Mouse (Mus musculus) hindbrain, embryonic 16.5 days (tissue): ENCODE data around the gene Brinp2. TPM values are rescaled to one million over a fixed set of nuclear protein-coding genes. Genes with fewer than 3 reads are reported as not detected.

Source experiments
- ATAC-seq: fragments of 200-750 bp; cut with Nextera tagmentation; 2 replicates; pipeline ENCODE4 v1.8.0; 2017; ENCODE audit warnings: moderate TSS enrichment, moderate library complexity
- H3K27ac ChIP-seq: fragments of 300-500 bp; sonication (generic); 2 replicates; pipeline ENCODE4 v1.5.1; 2014; ENCODE audit warnings: low read depth, mild to moderate bottlenecking, control low read depth, low read length, moderate library complexity
- H3K27me3 ChIP-seq: fragments of 300-500 bp; sonication (generic); replicated peaks from 2 replicates; pipeline ENCODE4 v1.6.1; 2014; ENCODE audit warnings: low read length; ENCODE audit not compliant: control insufficient read depth, insufficient read depth
- H3K36me3 ChIP-seq: fragments of 300-500 bp; sonication (generic); 2 replicates; pipeline ENCODE4 v1.6.1; 2014; ENCODE audit warnings: mild to moderate bottlenecking, low read length, moderate library complexity, mixed read lengths; ENCODE audit not compliant: control insufficient read depth, insufficient read depth
- H3K4me1 ChIP-seq: fragments of 300-500 bp; sonication (generic); 2 replicates; pipeline ENCODE4 v1.6.1; 2014; ENCODE audit warnings: low read depth, low read length; ENCODE audit not compliant: control insufficient read depth, insufficient read depth
- H3K4me2 ChIP-seq: fragments of 300-500 bp; sonication (generic); 2 replicates; pipeline ENCODE4 v1.6.1; 2014; ENCODE audit warnings: mild to moderate bottlenecking, low read length, control low read depth, moderate library complexity
- H3K4me3 ChIP-seq: fragments of 300-500 bp; sonication (generic); 2 replicates; pipeline ENCODE4 v1.5.1; 2014; ENCODE audit warnings: mild to moderate bottlenecking, low read length, control low read depth, moderate library complexity
- H3K9ac ChIP-seq: fragments of 300-500 bp; sonication (generic); 2 replicates; pipeline ENCODE4 v1.6.1; 2014; ENCODE audit warnings: low read depth, mild to moderate bottlenecking, control low read depth, low read length, moderate library complexity
- H3K9me3 ChIP-seq: fragments of 300-500 bp; sonication (generic); 2 replicates; pipeline ENCODE4 v1.6.1; 2014; ENCODE audit warnings: mild to moderate bottlenecking, low read length, moderate library complexity; ENCODE audit not compliant: control insufficient read depth
- WGBS: fragments of 180-500 bp; shearing (Covaris S2); extraction: QIAGEN DNeasy Blood & Tissue Kit; methylation state at CpG from one replicate; pipeline ENCODE4 v1.1.7; 2014; 5-methylcytosine and 5-hydroxymethylcytosine counted together
- polyA plus RNA-seq: library from polyadenylated mRNA; unstranded; fragments of >200 nt; fragmentation: Nextera tagmentation; extraction: Ambion mirVana; gene quantifications from 2 replicates; pipeline ENCODE4 v1.2.1, GENCODE M21; 2015

The Brinp2 gene
- polyA plus RNA-seq, 1 experiment from 2014 or later: 32.7 TPM

DNA sequence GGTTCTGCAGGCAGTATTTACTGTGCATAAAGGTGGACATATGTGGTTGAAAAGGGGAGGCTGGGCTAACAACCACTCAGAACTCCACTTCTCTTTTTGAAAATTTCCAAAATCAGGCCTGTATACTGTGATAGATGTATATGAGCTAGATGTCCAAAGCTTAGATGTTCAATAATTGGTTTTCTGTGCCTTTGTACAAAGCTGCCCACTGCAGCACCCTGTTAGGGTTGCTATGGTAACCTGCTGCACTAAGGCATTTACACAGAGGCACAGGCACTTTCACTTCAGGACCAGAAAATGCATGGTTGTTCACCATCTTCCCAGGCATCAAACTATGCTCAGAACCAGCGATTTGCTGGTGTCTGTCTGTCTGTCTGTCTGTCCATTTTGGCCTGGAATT is 8.3 kb upstream of the Brinp2 start:
- H3K27me3 ChIP-seq: no peaks in the 10 kb centered on the region
- WGBS: 29% methylated on average over 1 of the region's 1 CpGs
- no peaks in the 10 kb centered on the region for H3K36me3 ChIP-seq
- ATAC-seq: peak; percentile 73
- H3K4me3 ChIP-seq: peak overlapping the region; percentile 59
- H3K4me1 ChIP-seq: peaks cover 30% of the 10 kb centered on the region
- peak overlapping the region; percentile 73 for H3K4me2 ChIP-seq
- peak overlapping the region; percentile 59 for H3K27ac ChIP-seq
- H3K9ac ChIP-seq: peak overlapping the region; percentile 56
- no peaks in the 10 kb centered on the region for H3K9me3 ChIP-seq

GRCm38 (mm10) chr1:158362292-158363101 is 6.4 kb upstream of the Brinp2 start:
- Histone ChIP-seq H3K4me1 (peaks cover 30% of the 10 kb centered on the region), H3K9ac (peak overlapping the region; percentile 82), H3K36me3 (no peaks in the 10 kb centered on the region), H3K4me3 (peak overlapping the region; percentile 59), H3K27me3 (no peaks in the 10 kb centered on the region), H3K4me2 (peak overlapping the region; percentile 73), H3K27ac (peak overlapping the region; percentile 97), H3K9me3 (no peaks in the 10 kb centered on the region)
- 0% methylated on average over 33 of the region's 37 CpGs for WGBS
- peak; percentile 83 for ATAC-seq

GRCm38 (mm10) chr1:158361964-158362291 is 5.8 kb upstream of the Brinp2 start, which contains the start of gene Astn1:
Gene Astn1 (plus strand): TSS chr1:158362273.
- peak within 1 kb of the TSS; percentile 97 for H3K27ac ChIP-seq
- no peaks in the 10 kb centered on the region for H3K27me3 ChIP-seq
- 0% methylated on average over 2 of the region's 2 CpGs for WGBS
- no peaks in the 10 kb centered on the region for H3K36me3 ChIP-seq
- peak within 1 kb of the TSS; percentile 59 for H3K4me3 ChIP-seq
- peak within 1 kb of the TSS; percentile 82 for H3K9ac ChIP-seq
- no peak; the same call in 1 of the 2 replicates for ATAC-seq
- peak within 1 kb of the TSS; percentile 73 for H3K4me2 ChIP-seq
- H3K9me3 ChIP-seq: no peaks in the 10 kb centered on the region
- peaks cover 34% of the 10 kb centered on the region for H3K4me1 ChIP-seq

DNA sequence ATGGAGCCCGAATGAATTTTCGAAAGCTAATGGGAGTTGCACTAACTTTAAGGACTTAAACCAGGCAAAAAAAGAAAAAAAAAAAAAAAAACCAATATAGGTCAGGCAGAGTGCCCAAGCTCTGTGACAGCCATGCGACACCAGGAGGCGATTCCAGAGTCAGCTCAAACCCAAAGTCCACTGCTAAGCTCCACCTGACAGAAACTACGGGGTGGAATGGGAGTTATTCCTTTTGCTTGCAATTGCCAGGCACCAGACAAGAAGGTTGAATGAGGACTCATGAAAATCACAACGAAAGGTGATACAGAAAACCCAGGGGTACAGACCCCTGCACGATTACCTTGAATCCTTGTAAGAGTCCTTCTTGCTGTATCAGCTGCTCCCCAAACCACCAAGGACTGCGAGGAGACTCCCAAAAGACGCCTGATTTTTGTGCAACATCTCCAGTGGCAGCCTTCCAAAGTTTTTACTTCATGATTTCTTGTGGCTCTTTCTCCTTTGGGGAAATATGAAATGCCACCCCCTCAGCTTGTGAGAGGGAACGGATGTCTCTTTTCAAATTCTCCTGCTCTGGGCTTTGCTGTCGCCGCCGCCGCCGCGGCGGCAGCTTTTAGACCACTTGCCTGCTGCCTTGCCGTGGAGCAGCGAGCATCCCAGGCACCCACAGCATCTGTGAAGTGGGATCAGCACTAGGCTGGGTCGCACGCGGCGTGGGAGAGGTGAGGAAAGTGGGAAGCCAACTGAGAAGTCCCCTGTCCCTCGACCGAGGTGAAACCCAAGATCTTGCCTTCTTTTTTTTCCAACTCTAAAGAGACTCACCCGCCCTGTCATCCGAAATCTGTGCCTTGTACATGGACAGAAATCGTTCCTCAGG is 712 bp downstream of the Brinp2 start:
- Histone ChIP-seq H3K4me3 (peak overlapping the region; percentile 73), H3K27ac (peak overlapping the region; percentile 84), H3K27me3 (no peaks in the 10 kb centered on the region), H3K36me3 (no peaks in the 10 kb centered on the region), H3K4me1 (peaks cover 14% of the 10 kb centered on the region), H3K4me2 (peak overlapping the region; percentile 85), H3K9me3 (no peaks in the 10 kb centered on the region), H3K9ac (peak overlapping the region; percentile 77)
- 8% methylated on average over 28 of the region's 28 CpGs for WGBS
- ATAC-seq: peak; percentile 43

DNA sequence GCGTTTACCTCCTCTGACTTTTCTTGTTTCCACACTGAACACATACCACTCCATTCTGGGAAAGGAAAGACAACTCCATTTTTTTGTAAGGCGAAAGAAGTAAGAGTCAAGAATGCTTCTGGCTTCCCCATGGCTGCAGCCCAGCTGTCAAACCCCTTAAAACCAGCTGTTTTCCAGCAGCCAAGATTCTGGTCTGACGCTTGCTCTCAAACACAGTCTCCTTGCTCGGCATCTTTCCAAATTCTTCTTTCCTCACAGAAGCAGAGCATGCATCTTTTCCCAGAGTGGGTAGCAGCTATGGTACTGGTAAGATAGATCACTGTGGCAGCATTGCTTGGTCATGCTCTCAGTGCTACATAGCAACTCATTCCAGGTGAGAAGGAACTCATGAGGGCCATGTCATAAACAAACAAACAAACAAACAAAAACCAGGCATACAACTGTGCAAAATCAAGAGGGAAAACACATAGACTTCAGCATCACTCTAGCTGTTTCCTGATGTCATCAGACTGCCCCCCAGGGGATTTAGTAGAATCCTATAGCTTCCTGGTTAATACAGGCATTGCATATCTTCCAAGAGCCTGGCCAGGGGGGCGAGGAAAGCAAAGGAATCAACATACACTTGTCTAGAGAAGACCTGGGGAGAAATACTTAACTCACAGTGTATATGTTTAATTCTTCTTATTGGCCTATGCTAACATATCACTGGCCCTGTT is 2.3 kb downstream of the Brinp2 start:
- H3K36me3 ChIP-seq: no peaks in the 10 kb centered on the region
- H3K4me1 ChIP-seq: peaks cover 14% of the 10 kb centered on the region
- no peaks in the 10 kb centered on the region for H3K27me3 ChIP-seq

DNA sequence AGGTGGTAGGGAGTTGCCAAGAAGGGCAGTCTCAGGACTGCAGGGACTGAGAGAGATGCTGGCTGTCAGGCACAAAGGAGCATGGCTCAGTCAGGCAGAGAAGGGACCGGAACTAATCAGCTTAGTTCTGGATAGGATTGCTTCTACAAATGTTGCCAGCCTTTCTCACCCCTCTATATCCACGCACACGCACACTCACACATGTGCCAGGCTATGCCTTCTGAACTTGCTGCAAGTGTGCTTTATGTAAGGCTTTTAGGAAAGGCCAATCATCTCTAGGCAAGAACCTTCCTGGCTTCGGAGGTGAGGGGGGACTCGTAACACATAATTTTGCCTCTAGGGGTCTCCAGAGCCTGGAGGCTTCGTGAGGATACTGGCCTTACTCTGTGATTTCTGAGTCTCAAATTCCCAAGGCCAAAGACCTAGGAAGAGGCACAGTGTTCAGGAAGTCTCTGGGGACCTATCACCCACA is 12.8 kb downstream of the Brinp2 start:
- Histone ChIP-seq H3K36me3 (no peaks in the 10 kb centered on the region), H3K4me1 (no peaks in the 10 kb centered on the region), H3K27ac (no peak overlapping the region), H3K9ac (no peak overlapping the region), H3K4me2 (no peak overlapping the region), H3K27me3 (no peaks in the 10 kb centered on the region), H3K9me3 (no peaks in the 10 kb centered on the region), H3K4me3 (no peak overlapping the region)
- WGBS: 33% methylated on average over 6 of the region's 6 CpGs
- ATAC-seq: peak; percentile 85

More for the DNA sequence above, 2.3 kb downstream of the Brinp2 start:
- WGBS: 70% methylated on average over 5 of the region's 5 CpGs
- H3K9ac ChIP-seq: peak overlapping the region; percentile 39
- ATAC-seq: no peak
- peak overlapping the region; percentile 85 for H3K4me2 ChIP-seq
- H3K9me3 ChIP-seq: no peaks in the 10 kb centered on the region
- H3K27ac ChIP-seq: no peak overlapping the region
- H3K4me3 ChIP-seq: peak overlapping the region; percentile 73

DNA sequence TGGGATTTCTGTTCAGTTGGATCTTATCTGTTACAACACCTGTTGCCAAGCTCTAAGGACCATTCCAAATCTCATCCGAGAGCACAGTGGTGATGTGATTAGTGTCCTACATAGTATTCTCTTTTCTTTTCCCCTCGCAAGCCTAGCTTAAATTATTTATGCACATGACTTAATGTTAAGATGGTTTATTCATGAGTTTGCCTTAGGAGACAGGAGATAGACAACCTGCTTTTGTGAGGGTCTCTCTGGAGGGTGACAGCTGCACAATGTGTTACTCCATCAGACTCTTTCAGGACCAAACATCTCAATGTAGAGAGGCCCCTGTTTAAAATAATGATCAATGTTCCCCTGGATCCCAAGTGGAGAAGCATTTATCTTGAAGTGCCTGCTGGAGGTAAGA is 27.3 kb downstream of the Brinp2 start:
- Histone ChIP-seq H3K9me3 (no peaks in the 10 kb centered on the region), H3K4me2 (no peak overlapping the region), H3K27me3 (no peaks in the 10 kb centered on the region), H3K27ac (no peak overlapping the region), H3K36me3 (no peaks in the 10 kb centered on the region), H3K4me3 (no peak overlapping the region), H3K4me1 (no peaks in the 10 kb centered on the region), H3K9ac (no peak overlapping the region)
- WGBS: 41% methylated on average over 2 of the region's 2 CpGs
- ATAC-seq: no peak

- H3K27me3 ChIP-seq: no peaks in the 10 kb centered on the region
- WGBS: 70% methylated on average over 5 of the region's 5 CpGs
- ATAC-seq: no peak
Observed at GRCm38 (mm10) chr1:158328126-158328525, 28.0 kb downstream of the Brinp2 start.

More at GRCm38 (mm10) chr1:158328126-158328525, 28.0 kb downstream of the Brinp2 start:
- Histone ChIP-seq H3K4me2 (no peak overlapping the region), H3K4me1 (no peaks in the 10 kb centered on the region), H3K9me3 (no peaks in the 10 kb centered on the region), H3K36me3 (no peaks in the 10 kb centered on the region), H3K9ac (no peak overlapping the region), H3K27ac (no peak overlapping the region), H3K4me3 (no peak overlapping the region)
